Mouse (Mus musculus) forebrain, embryonic 15.5 days (tissue): ENCODE results near the gene Ung. TPM values are rescaled to one million over a fixed set of nuclear protein-coding genes. Genes with fewer than 3 reads are reported as not detected.

Source experiments
- ATAC-seq: fragments of 200-750 bp; cut with Nextera tagmentation; replicated peaks from 2 replicates; pipeline ENCODE4 v1.8.0; 2017; ENCODE audit warnings: mild to moderate bottlenecking, moderate TSS enrichment, moderate library complexity
- H3K27ac ChIP-seq: fragments of 300-500 bp; sonication (generic); replicated peaks from 2 replicates; pipeline ENCODE4 v1.5.1; 2015; ENCODE audit warnings: mild to moderate bottlenecking, inconsistent platforms
- H3K27me3 ChIP-seq: fragments of 300-500 bp; sonication (generic); 2 replicates; pipeline ENCODE4 v1.6.1; 2015; ENCODE audit warnings: inconsistent platforms
- H3K36me3 ChIP-seq: fragments of 300-500 bp; sonication (generic); 2 replicates; pipeline ENCODE4 v1.6.1; 2015; ENCODE audit warnings: mild to moderate bottlenecking, inconsistent platforms
- H3K4me1 ChIP-seq: fragments of 300-500 bp; sonication (generic); 2 replicates; pipeline ENCODE4 v1.6.1; 2015; ENCODE audit warnings: inconsistent platforms
- H3K4me2 ChIP-seq: fragments of 300-500 bp; sonication (generic); replicated peaks from 2 replicates; pipeline ENCODE4 v1.6.1; 2015; ENCODE audit warnings: mild to moderate bottlenecking, inconsistent platforms
- H3K4me3 ChIP-seq: fragments of 300-500 bp; sonication (generic); 2 replicates; pipeline ENCODE4 v1.5.1; 2015; ENCODE audit warnings: mild to moderate bottlenecking, inconsistent platforms
- H3K9ac ChIP-seq: fragments of 300-500 bp; sonication (generic); replicated peaks from 2 replicates; pipeline ENCODE4 v1.6.1; 2015; ENCODE audit warnings: mild to moderate bottlenecking, inconsistent platforms
- H3K9me3 ChIP-seq: fragments of 300-500 bp; sonication (generic); 2 replicates; pipeline ENCODE4 v1.6.1; 2016; ENCODE audit warnings: inconsistent platforms
- WGBS: fragments of 180-500 bp; shearing (Covaris S2); methylation state at CpG from one replicate; pipeline ENCODE4 v1.1.7; 2015; ENCODE audit warnings: mixed read lengths; 5-methylcytosine and 5-hydroxymethylcytosine counted together
- polyA plus RNA-seq: library from polyadenylated mRNA; unstranded; fragments of >200 nt; fragmentation: Nextera tagmentation; extraction: Ambion mirVana; gene quantifications from 2 replicates; pipeline ENCODE4 v1.2.1, GENCODE M21; 2015

Ung gene
- polyA plus RNA-seq, 1 experiment from 2014 or later, result 22.7 TPM

GRCm38 (mm10) chr5:114135516-114135915, 5.3 kb downstream of the Ung start:
- WGBS, result 89% methylated on average over 10 of the region's 10 CpGs
- no peak for ATAC-seq
- H3K9me3 ChIP-seq, result no peaks in the 10 kb centered on the region
- no peak overlapping the region for H3K9ac ChIP-seq
- no peak overlapping the region for H3K4me2 ChIP-seq
- no peaks in the 10 kb centered on the region for H3K27me3 ChIP-seq
- H3K27ac ChIP-seq, result no peak overlapping the region
- H3K36me3 ChIP-seq, result no peaks in the 10 kb centered on the region
- H3K4me3 ChIP-seq, result no peak overlapping the region
- H3K4me1 ChIP-seq, result peaks cover 35% of the 10 kb centered on the region

GRCm38 (mm10) chr5:114137481-114138276, 7.5 kb downstream of the Ung start:
- 72% methylated on average over 15 of the region's 15 CpGs for WGBS
- Histone ChIP-seq H3K9ac (no peak overlapping the region), H3K27me3 (no peaks in the 10 kb centered on the region), H3K36me3 (no peaks in the 10 kb centered on the region), H3K4me3 (no peak overlapping the region), H3K27ac (peak overlapping the region; percentile 80; the same call in 1 of the 2 replicates), H3K4me1 (peaks cover 23% of the 10 kb centered on the region), H3K4me2 (no peak overlapping the region), H3K9me3 (no peaks in the 10 kb centered on the region)
- no peak for ATAC-seq

- Histone ChIP-seq H3K9me3 (no peaks in the 10 kb centered on the region), H3K27me3 (no peaks in the 10 kb centered on the region), H3K9ac (no peak overlapping the region), H3K27ac (peak overlapping the region; percentile 80), H3K4me3 (no peak overlapping the region), H3K36me3 (no peaks in the 10 kb centered on the region), H3K4me1 (peaks cover 23% of the 10 kb centered on the region), H3K4me2 (peak overlapping the region; percentile 12; the same call in 1 of the 2 replicates)
- peak; percentile 57; the same call in 1 of the 2 replicates for ATAC-seq
- 57% methylated on average over 21 of the region's 21 CpGs for WGBS
Measured at GRCm38 (mm10) chr5:114138277-114139164, 8.3 kb downstream of the Ung start.

DNA sequence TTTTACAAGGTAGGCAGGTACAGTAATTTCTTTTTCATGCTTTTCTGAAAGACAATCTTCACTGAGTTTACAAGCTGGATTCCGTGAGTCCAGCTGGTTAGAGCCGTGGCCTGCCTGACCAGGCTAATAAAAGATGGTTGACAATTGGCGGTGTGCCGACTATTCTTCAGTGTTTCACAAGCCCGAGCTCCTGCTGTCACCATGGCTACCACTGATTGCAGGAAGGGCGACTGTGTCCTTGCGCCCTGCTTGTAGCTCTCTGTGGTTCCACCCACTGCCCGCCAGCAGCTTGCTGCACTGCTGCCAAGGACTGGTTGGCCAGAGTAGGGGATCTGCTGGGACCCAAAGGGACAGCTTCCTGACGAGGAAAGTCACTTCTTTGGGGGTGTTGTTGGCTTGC, 9.0 kb downstream of the Ung start:
- Histone ChIP-seq H3K27me3 (no peaks in the 10 kb centered on the region), H3K36me3 (no peaks in the 10 kb centered on the region), H3K4me2 (0 out of 2 replicates have a peak overlapping the region, but pooled peaks have one; percentile 12), H3K9me3 (no peaks in the 10 kb centered on the region), H3K9ac (no peak overlapping the region), H3K4me1 (peaks cover 23% of the 10 kb centered on the region), H3K4me3 (no peak overlapping the region), H3K27ac (peak overlapping the region; percentile 80)
- peak; percentile 80 for ATAC-seq
- 7% methylated on average over 9 of the region's 9 CpGs for WGBS

GRCm38 (mm10) chr5:114146028-114146888, 16.1 kb downstream of the Ung start, which contains the start of gene Acacb:
TSS of gene Acacb (plus strand) at chr5:114146535.
- H3K9ac ChIP-seq, result no peak within 1 kb of the TSS
- no peaks in the 10 kb centered on the region for H3K9me3 ChIP-seq
- no peak within 1 kb of the TSS for H3K4me2 ChIP-seq
- no peaks in the 10 kb centered on the region for H3K36me3 ChIP-seq
- H3K4me3 ChIP-seq, result no peak within 1 kb of the TSS
- H3K27ac ChIP-seq, result no peak within 1 kb of the TSS
- no peaks in the 10 kb centered on the region for H3K4me1 ChIP-seq
- H3K27me3 ChIP-seq, result no peaks in the 10 kb centered on the region
- no peak for ATAC-seq
- WGBS, result 62% methylated on average over 19 of the region's 19 CpGs

- Histone ChIP-seq H3K4me3 (no peak overlapping the region), H3K4me1 (no peaks in the 10 kb centered on the region), H3K27ac (no peak overlapping the region), H3K36me3 (no peaks in the 10 kb centered on the region), H3K27me3 (no peaks in the 10 kb centered on the region), H3K9me3 (no peaks in the 10 kb centered on the region), H3K4me2 (no peak overlapping the region), H3K9ac (no peak overlapping the region)
- ATAC-seq, result no peak
- WGBS, result 87% methylated on average over 14 of the region's 14 CpGs
Measured at GRCm38 (mm10) chr5:114147043-114147972, 17.1 kb downstream of the Ung start.

DNA sequence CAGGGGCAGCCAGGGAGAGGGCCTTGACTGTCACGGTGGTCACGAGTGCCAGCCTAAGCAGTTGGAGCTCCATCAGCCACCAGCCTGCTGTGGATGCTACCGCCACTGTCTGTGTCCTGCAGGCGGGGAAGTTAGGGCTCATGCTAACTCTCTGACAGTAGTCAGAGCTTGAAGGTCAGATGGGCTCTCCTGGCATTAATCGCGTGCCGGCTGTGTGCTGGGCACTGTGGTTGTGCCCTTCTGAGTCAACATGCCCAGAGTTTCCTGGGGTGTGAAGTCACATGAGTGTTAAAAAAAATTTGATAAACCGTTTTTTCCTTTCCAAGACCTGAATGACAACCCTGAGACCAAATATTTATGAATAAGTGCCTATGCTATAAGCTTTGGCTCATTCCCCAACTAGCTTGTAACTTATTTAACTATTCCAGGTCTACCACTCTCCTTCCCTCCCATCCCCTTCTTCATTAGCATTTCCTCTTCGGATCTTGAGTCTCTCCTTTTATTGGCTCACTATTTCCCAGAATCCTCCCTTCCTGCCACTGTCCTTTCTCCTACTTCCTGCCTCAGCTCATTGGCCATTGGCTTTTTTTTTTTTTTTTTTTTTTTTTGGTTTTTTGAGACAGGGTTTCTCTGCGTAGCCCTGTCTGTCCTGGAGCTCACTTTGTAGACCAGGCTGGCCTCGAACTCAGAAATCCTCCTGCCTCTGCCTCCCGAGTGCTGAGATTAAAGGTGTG, 22.3 kb downstream of the Ung start:
- WGBS, result 90% methylated on average over 12 of the region's 12 CpGs
- ATAC-seq, result no peak
- H3K36me3 ChIP-seq, result no peaks in the 10 kb centered on the region

GRCm38 (mm10) chr5:114153490-114153889, 23.3 kb downstream of the Ung start:
- Histone ChIP-seq H3K27ac (no peak overlapping the region), H3K4me1 (no peaks in the 10 kb centered on the region), H3K36me3 (no peaks in the 10 kb centered on the region), H3K9ac (no peak overlapping the region), H3K4me3 (peak overlapping the region; percentile 27; the same call in 1 of the 2 replicates), H3K27me3 (no peaks in the 10 kb centered on the region), H3K9me3 (no peaks in the 10 kb centered on the region), H3K4me2 (peak overlapping the region; percentile 27)
- WGBS, result 3% methylated on average over 12 of the region's 12 CpGs
- no peak for ATAC-seq

More for the DNA sequence above, 22.3 kb downstream of the Ung start:
- Histone ChIP-seq H3K9ac (no peak overlapping the region), H3K4me2 (no peak overlapping the region), H3K9me3 (no peaks in the 10 kb centered on the region), H3K27ac (no peak overlapping the region), H3K27me3 (no peaks in the 10 kb centered on the region), H3K4me3 (no peak overlapping the region), H3K4me1 (no peaks in the 10 kb centered on the region)

DNA sequence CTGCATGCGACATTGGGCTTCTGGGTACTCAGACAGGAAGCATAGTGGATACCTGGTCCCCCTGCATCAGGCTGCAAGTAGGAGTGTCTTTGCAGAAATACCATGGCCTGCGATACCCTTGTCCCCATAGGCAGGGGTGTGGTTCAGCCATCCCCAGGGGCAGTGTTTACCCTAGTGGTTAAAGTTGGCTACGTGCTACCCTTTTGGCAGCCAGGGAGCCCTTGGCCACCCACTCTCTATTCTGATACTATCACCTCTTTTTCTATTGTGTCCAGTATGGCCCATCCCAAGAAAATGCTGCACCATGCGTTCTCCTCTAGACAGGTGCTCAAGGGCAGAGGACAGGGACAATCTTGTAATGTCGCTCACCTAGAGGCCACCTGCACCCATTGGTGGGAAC, 24.6 kb downstream of the Ung start:
- Histone ChIP-seq H3K27me3 (no peaks in the 10 kb centered on the region), H3K4me3 (no peak overlapping the region), H3K4me2 (no peak overlapping the region), H3K9me3 (no peaks in the 10 kb centered on the region), H3K27ac (no peak overlapping the region), H3K4me1 (no peaks in the 10 kb centered on the region), H3K9ac (no peak overlapping the region), H3K36me3 (no peaks in the 10 kb centered on the region)
- no peak for ATAC-seq
- WGBS, result 84% methylated on average over 5 of the region's 5 CpGs

- WGBS, result 63% methylated on average over 9 of the region's 9 CpGs
- no peak for ATAC-seq
- H3K9ac ChIP-seq, result no peak overlapping the region
- no peaks in the 10 kb centered on the region for H3K4me1 ChIP-seq
- H3K4me2 ChIP-seq, result no peak overlapping the region
- no peaks in the 10 kb centered on the region for H3K9me3 ChIP-seq
- H3K36me3 ChIP-seq, result no peaks in the 10 kb centered on the region
- H3K27me3 ChIP-seq, result no peaks in the 10 kb centered on the region
- no peak overlapping the region for H3K27ac ChIP-seq
- no peak overlapping the region for H3K4me3 ChIP-seq
Measured at GRCm38 (mm10) chr5:114155168-114155933, 25.2 kb downstream of the Ung start.
